In genomic region chr10:122800003-122800731, GRCm38 (mm10) we compare ENCODE assay signal across 11 mouse cellular contexts.
A peak's percentile ranks its signal among the peaks of the same experiment; 100 is the strongest.
DNase-seq lines count a peak whose midpoint lies in the region; ATAC-seq lines count a peak whose summit lies in the region.
"Had no signal": no experiment of that assay in that cellular context is flagged by ENCODE, and none has a peak within 500 bp of the region (broad histone marks: within the 10 kb centered on the region; RNA-seq: fewer than 3 reads in every experiment).

No protein-coding gene starts in this region.

- H3K27ac ChIP-seq in macrophage: peak overlapping the region; percentile 81
- no peak overlapping the region for H3K27ac ChIP-seq in hindbrain, embryonic 13.5 days
- no peak overlapping the region for H3K27ac ChIP-seq in forebrain, embryonic 13.5 days
- H3K27ac ChIP-seq: embryonic facial prominence, embryonic 15.5 days had no signal

- H3K9ac ChIP-seq in hindbrain, embryonic 13.5 days: no peak overlapping the region
- H3K9ac ChIP-seq in forebrain, embryonic 13.5 days: no peak overlapping the region
- H3K9ac ChIP-seq: embryonic facial prominence, embryonic 15.5 days had no signal

- no peak overlapping the region for H3K4me2 ChIP-seq in hindbrain, embryonic 13.5 days
- H3K4me2 ChIP-seq in forebrain, embryonic 13.5 days: no peak overlapping the region
- H3K4me2 ChIP-seq: embryonic facial prominence, embryonic 15.5 days had no signal

- no peaks in the 10 kb centered on the region for H3K27me3 ChIP-seq in hindbrain, embryonic 13.5 days
- no peaks in the 10 kb centered on the region for H3K27me3 ChIP-seq in forebrain, embryonic 13.5 days
- H3K27me3 ChIP-seq: embryonic facial prominence, embryonic 15.5 days had no signal

- 5% methylated on average over 19 of the region's 19 CpGs for WGBS in macrophage (ENCODE audit: missing documents)
- 91% methylated on average over 19 of the region's 19 CpGs for WGBS in hindbrain, embryonic 13.5 days
- 87% methylated on average over 19 of the region's 19 CpGs for WGBS in forebrain, embryonic 13.5 days

- no peak overlapping the region for H3K4me3 ChIP-seq in macrophage (ENCODE audit: inconsistent target)
- no peak overlapping the region for H3K4me3 ChIP-seq in hindbrain, embryonic 13.5 days
- H3K4me3 ChIP-seq in forebrain, embryonic 13.5 days: no peak overlapping the region
- H3K4me3 ChIP-seq: embryonic facial prominence, embryonic 15.5 days had no signal

- 0 out of 2 replicates have a peak, but pooled peaks cover 9% of the 10 kb centered on the region for H3K36me3 ChIP-seq in macrophage (ENCODE audit: inconsistent target)
- peaks cover 7% of the 10 kb centered on the region for H3K36me3 ChIP-seq in hindbrain, embryonic 13.5 days
- no peaks in the 10 kb centered on the region for H3K36me3 ChIP-seq in forebrain, embryonic 13.5 days (ENCODE audit: poor library complexity, severe bottlenecking)
- H3K36me3 ChIP-seq: embryonic facial prominence, embryonic 15.5 days had no signal

- H3K9me3 ChIP-seq in hindbrain, embryonic 13.5 days: peaks cover 7% of the 10 kb centered on the region
- H3K9me3 ChIP-seq in forebrain, embryonic 13.5 days (replicated peaks): peaks cover 5% of the 10 kb centered on the region; the same call in 1 of the 2 replicates
- H3K9me3 ChIP-seq: embryonic facial prominence, embryonic 15.5 days had no signal

- no peak for ATAC-seq in hindbrain, embryonic 13.5 days (ENCODE audit: low FRiP score)
- ATAC-seq in forebrain, embryonic 13.5 days: no peak
- ATAC-seq: midbrain, embryonic 16.5 days had no signal

- H3K79me2 ChIP-seq in macrophage (ENCODE audit: inconsistent target): peaks cover 77% of the 10 kb centered on the region; the same call in 1 of the 2 replicates

- peaks cover 4% of the 10 kb centered on the region for H3K4me1 ChIP-seq in hindbrain, embryonic 13.5 days (replicated peaks)
- H3K4me1 ChIP-seq in forebrain, embryonic 13.5 days: peaks cover 10% of the 10 kb centered on the region

- peak; percentile 31 for DNase-seq in kidney, adult 9 months
- no peak for DNase-seq in kidney, postnatal 10 days
- peak; percentile 36 for DNase-seq in liver
- DNase-seq in thymus, postnatal 14 days: peak; percentile 86
- DNase-seq in frontal cortex, postnatal 25 days (ENCODE audit: low spot score in 2 of 2): no peak
- DNase-seq: layer of hippocampus, adult 9-11 months had no signal

Comparison
In these comparisons a context has a peak if more than half of its experiments do, and no peak if none do; other contexts are left out.
1. DNase-seq: peak in kidney, adult 9 months (single experiment), liver (single experiment) and thymus, postnatal 14 days (single experiment); none in kidney, postnatal 10 days (single experiment) and frontal cortex, postnatal 25 days (0 of 2).